Mouse (Mus musculus): ENCODE results near the gene Fam120a.

Gene Fam120a

DNA sequence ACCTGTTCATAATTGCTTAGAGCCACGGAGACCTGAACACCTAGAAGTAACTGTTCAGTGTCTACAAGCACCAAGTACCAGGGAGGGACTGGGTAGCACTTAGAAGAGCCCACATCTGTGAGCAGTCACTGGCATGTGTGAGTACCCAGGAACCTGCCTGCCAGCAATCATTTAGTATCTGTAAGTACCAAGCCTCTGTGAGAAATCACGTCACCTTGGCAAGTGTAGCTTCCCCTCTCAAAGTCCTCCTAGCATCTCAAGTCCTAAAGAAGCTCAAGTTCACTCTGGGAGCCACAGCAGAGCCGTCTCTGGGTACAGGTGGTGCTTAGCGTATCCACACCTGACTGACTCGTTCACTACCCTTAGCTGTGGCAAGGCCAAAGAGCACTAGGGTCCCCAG lies 116.1 kb downstream of the Fam120a start:
- no peak for DNase-seq

DNA sequence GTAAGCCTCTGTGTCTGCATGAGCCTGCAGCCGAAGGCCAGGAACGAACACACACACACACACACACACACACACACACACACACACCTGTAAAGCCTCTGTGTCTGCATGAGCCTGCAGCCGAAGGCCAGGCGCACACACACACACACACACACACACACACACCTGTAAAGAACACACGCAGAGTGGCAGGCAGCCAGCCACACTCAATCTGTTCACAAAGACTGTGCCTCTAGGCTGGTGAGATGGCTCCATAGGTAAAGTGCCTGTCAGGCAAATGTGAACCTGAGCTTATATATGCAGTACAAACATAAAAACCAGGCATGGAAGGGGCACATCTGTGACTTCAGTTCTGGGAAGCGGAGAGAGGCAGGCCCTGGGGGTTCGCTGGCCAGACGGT lies 117.0 kb downstream of the Fam120a start:
- no peak for DNase-seq

DNA sequence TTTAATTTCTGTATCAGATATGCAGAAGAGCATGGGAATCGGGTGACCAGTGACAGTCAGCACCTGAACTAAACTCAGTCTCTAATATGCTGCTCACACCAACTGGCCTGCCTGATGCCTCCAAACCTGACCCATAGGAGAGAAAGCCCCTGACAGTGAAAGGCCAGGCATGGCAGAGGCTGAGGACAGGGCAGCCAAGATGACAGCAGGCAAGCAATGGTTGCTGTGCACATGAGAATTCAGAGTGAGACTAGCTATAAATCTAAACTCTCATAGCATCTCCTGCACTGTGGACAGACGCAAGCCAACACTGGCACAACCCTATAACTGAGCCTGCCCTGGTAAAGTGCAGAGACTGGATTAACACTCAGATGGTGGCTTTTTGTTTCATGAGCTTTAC lies 117.5 kb downstream of the Fam120a start:
- DNase-seq, result no peak

DNA sequence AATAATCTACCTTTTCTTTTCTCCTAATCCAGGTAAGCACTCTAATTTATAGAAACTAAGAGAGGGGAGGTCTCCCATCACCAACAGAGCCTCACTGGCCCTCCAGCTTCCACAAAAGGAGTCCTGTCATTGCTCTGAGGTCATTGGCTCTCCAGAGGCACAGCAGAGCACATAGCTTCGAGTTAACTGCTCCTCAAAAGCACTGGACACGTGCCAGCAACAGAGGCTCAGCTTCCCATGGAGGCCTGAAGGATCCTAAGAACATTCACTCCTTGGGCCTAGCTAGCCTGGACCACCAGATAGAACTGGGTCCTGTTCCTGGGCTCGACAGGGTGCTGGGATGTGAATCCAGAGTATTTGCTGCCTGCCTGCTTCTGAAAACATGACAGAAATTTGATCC lies 118.7 kb downstream of the Fam120a start:
- no peak for DNase-seq

DNA sequence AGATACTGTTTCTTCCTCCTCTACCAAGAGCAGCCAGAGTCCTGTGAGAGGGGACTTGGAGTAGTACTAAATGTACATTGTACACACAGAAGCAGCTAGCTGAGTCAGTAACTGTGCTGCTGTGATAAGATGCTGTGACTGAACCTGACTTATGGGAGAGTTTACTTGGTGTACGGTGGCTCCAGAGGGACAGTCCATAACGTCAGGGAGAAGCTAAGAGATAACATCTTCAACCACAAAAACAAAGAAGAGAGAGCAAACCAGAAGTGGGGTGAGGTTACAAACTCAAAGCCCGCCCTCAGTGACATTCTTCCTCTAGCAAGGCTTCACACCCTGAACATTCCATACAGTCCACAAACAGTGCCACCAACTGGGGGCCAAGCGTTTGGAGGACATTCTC lies 122.5 kb downstream of the Fam120a start:
- DNase-seq, result no peak

DNA sequence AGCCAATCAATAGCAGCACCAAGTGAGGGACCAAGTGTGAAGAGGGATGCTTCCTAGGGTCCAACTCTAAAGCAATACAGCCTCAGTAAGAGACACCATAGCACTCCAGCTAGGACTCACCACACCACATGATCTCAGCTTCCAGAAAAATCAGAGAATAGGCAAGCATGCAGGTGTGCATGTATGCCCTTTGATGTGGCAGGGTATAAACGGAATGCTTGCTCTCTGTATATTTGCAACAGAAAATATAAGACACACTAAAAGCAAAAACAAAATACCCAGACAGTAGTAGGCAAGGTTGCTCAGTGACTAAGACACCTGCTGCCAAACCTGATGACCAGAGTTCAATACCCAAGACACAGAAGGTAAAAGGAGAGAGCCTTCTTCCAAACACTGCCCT lies 124.3 kb downstream of the Fam120a start:
- DNase-seq, result no peak

DNA sequence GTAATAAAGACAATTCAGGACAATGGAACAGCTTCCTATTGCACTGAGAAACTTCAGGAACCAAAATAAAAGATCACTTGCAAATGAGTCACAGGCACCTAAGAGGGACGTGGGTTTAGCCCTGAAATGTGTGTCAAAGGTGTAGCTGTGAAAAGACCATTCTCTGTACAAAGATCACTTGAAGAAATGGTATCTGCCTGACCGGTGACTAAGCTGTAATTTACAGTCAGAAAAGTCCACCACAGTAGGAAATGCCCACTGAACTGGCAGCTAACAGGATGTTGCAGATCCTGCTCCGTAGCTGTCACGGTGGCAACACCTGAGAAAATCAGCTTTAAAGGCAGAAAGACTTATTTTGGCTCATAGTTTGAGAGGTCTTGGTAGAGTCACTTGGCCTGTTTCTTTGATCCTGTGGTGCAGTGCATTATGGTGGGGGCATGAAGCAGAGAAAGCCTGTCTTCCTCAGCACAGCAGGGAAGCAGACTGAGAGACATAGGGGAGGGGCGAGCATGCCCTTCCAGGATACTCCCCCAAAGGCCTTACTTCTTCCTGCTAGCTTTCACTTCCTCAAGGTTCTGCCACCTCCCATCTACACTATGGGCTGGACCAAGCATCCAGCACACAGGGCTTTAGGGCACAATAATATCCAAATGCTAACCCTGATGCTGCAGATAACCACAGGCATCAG lies 125.8 kb downstream of the Fam120a start:
- DNase-seq, result peak; percentile 36 to 53

DNA sequence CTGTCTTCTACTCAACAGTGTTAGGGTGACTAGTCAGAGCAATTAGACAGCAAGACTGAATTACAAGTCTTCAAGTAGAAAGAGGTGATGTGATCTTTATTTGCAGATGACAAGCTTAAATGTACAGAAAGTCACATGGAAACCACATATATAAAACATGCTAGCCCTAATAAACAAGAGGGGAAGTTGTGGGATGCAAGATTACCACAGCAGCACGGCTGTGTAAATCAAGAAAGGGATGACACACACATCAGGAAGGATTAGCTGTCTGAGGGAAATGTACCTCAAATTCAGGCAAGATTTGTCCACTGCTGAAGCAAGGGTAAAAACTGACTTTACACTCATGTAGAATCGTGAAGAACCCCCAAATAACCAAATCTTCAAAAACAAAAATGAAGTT lies 129.5 kb downstream of the Fam120a start:
- no peak for DNase-seq

DNA sequence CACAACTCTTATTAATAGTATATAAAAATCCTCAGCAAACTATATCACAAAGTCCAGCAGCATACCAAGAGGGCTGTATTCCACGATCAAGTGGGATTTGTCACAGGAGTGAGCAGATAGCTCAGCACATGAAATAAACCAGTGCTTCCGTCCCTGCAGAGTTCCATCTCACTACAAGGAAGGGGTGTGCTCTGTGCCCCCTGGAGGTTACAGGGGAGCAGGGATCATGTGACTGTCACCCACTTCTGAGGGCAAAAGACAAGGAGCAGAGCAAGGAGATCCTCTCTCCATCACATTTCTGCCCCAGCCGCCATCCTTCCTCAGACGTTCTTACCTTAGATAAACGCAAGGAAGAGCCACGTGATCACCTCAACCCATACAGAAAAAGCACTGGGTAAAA lies 130.3 kb downstream of the Fam120a start:
- DNase-seq, result no peak

DNA sequence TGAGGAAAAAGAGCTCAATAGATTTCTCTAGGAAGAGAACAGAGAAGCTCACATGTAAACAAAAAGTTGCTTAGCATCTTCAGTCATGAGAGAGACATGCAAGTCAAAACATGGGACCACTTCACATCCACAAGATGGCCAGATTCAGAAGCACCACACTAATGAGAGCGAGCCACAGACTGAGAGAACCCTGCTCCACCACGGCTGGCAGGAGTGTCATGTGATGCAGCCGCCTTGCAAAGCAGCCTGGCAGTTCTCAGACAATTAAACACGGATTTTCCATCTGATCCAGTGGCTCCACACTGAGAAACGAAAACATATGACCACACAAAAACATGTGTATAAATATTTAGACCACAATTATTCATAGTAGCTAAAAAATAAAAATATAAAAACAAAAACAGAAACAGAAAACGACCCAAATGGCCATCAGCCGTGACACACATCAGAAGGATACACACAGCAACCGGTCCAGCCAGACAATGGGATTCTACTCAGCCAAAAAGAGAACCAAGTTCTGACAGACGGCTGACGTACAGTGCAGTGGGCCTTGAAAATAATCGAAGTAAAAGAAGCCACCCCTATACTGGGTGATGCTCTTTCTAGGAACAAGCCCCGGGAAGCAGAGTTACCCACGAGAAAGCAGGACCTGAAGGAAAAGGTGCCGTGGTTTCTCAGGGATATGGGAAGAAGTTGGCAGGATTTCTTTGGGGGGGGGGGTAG lies 137.1 kb downstream of the Fam120a start:
- no peak for DNase-seq

DNA sequence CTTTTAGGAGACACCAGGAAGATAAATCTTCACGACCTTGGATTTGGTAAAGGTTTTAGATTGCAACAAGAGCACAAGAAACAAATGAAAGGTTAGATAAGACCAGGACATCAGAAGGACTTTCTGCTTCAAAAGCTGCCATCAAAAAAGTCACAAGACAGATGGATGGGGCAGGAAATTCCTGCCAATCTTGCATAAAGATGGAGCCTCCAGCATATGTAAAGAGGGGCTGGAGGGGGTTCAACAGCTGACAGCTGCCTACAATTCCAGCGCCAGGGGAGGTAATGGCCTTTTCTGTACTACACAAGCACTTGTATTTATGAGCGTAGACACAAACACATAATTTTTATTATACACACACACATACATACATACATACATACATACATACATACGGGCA lies 138.0 kb downstream of the Fam120a start:
- DNase-seq, result no peak

Data from B cell, adult 2 months (primary cell).